Mouse (Mus musculus): ENCODE data around the gene Ugt1a6b. TPM values are rescaled to one million over a fixed set of nuclear protein-coding genes. Genes with fewer than 3 reads are reported as not detected.
"Not testable (repeated sequence)": the region's sequence is repeated elsewhere in the genome, so short reads cannot be mapped to it uniquely, and the experiment has no call there.

The Ugt1a6b gene
- not detected in 2 replicates for polyA plus RNA-seq (2016; fragmentation: Nextera tagmentation; extraction: Ambion mirVana)

GRCm38 (mm10) chr1:88103019-88103418 is at the start of gene Ugt1a6b:
Gene Ugt1a6b, plus strand, starts transcription at chr1:88103252.
- not testable (repeated sequence) for H3K27me3 ChIP-seq (replicated peaks); H3K27ac ChIP-seq; H3K9ac ChIP-seq; H3K9me3 ChIP-seq; H3K4me1 ChIP-seq; H3K4me2 ChIP-seq (replicated peaks); H3K36me3 ChIP-seq; H3K4me3 ChIP-seq; ATAC-seq (ENCODE audit: low FRiP score, low read depth)
- WGBS, result 79% methylated on average over 3 of the region's 3 CpGs

- Histone ChIP-seq H3K4me3 (no peak within 1 kb of the TSS), H3K9me3 (no peaks in the 10 kb centered on the region), H3K4me2 (replicated peaks) (no peak within 1 kb of the TSS), H3K27ac (no peak within 1 kb of the TSS), H3K9ac (no peak within 1 kb of the TSS), H3K36me3 (no peaks in the 10 kb centered on the region), H3K27me3 (replicated peaks) (no peaks in the 10 kb centered on the region), H3K4me1 (no peaks in the 10 kb centered on the region)
- ATAC-seq (ENCODE audit: low FRiP score, low read depth), result no peak
- 82% methylated on average over 1 of the region's 1 CpGs for WGBS
Observed at GRCm38 (mm10) chr1:88055088-88055487, 48.0 kb upstream of the Ugt1a6b start, which contains the start of gene Ugt1a10. Gene Ugt1a10, plus strand, starts transcription at chr1:88055388.

GRCm38 (mm10) chr1:88066472-88067102 is 36.5 kb upstream of the Ugt1a6b start:
- WGBS, result 45% methylated on average over 1 of the region's 2 CpGs
- H3K4me1 ChIP-seq; H3K27me3 ChIP-seq (replicated peaks); H3K9ac ChIP-seq; H3K9me3 ChIP-seq; H3K4me2 ChIP-seq (replicated peaks); H3K36me3 ChIP-seq; ATAC-seq (ENCODE audit: low FRiP score, low read depth); H3K4me3 ChIP-seq; H3K27ac ChIP-seq: not testable (repeated sequence)

- 83% methylated on average over 2 of the region's 2 CpGs for WGBS
- Histone ChIP-seq H3K27ac (no peak within 1 kb of the TSS), H3K27me3 (replicated peaks) (no peaks in the 10 kb centered on the region), H3K9me3 (no peaks in the 10 kb centered on the region), H3K4me2 (replicated peaks) (no peak within 1 kb of the TSS), H3K4me3 (no peak within 1 kb of the TSS), H3K4me1 (no peaks in the 10 kb centered on the region), H3K36me3 (no peaks in the 10 kb centered on the region), H3K9ac (no peak within 1 kb of the TSS)
- no peak for ATAC-seq (ENCODE audit: low FRiP score, low read depth)
Observed at GRCm38 (mm10) chr1:88070495-88070894, 32.6 kb upstream of the Ugt1a6b start, which contains the start of gene Ugt1a9. Gene Ugt1a9, plus strand, starts transcription at chr1:88070800.

DNA sequence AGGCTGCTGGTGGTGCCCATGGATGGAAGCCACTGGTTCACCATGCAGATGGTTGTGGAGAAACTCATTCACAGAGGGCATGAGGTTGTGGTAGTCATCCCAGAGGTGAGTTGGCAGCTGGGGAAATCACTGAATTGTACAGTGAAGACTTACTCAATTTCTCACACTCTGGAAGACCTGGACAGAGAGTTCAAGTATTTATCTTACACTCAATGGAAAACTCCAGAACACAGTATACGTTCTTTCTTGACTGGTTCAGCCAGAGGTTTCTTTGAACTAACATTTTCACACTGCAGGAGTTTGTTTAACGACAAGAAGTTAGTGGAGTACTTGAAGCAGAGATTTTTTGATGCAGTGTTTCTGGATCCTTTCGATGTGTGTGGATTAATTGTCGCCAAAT is 32.1 kb upstream of the Ugt1a6b start:
- ATAC-seq (ENCODE audit: low FRiP score, low read depth), result no peak
- H3K9me3 ChIP-seq, result no peaks in the 10 kb centered on the region
- WGBS, result 86% methylated on average over 4 of the region's 4 CpGs
- no peaks in the 10 kb centered on the region for H3K27me3 ChIP-seq (replicated peaks)
- no peaks in the 10 kb centered on the region for H3K36me3 ChIP-seq
- no peak overlapping the region for H3K9ac ChIP-seq
- no peak overlapping the region for H3K4me3 ChIP-seq
- H3K27ac ChIP-seq, result no peak overlapping the region
- H3K4me2 ChIP-seq (replicated peaks), result no peak overlapping the region
- H3K4me1 ChIP-seq, result no peaks in the 10 kb centered on the region

DNA sequence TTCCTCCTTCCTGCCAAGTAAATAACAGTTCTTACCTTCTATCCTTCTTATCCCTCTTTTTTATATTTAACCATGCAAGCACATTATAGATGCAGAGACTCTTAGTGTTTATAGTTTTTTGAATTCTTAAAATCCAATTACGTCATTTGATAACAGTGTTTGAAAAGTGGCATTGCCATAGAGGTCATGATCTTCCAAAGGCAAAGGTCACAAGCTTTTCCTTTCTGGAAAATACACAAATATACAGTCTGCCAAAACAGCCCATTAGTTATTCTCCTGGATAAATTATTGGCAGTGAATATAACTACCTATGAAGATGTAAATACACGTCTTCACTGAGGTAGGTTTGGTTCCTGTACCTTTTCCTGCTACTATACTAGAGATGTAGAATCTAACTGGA is 28.6 kb upstream of the Ugt1a6b start:
- no peak overlapping the region for H3K4me3 ChIP-seq
- no peak overlapping the region for H3K4me2 ChIP-seq (replicated peaks)
- no peaks in the 10 kb centered on the region for H3K27me3 ChIP-seq (replicated peaks)
- no peaks in the 10 kb centered on the region for H3K9me3 ChIP-seq
- 86% methylated on average over 2 of the region's 2 CpGs for WGBS
- H3K36me3 ChIP-seq, result no peaks in the 10 kb centered on the region
- H3K4me1 ChIP-seq, result no peaks in the 10 kb centered on the region
- H3K27ac ChIP-seq, result no peak overlapping the region
- ATAC-seq (ENCODE audit: low FRiP score, low read depth), result no peak
- H3K9ac ChIP-seq, result no peak overlapping the region

- H3K27ac ChIP-seq, result no peak overlapping the region
- no peaks in the 10 kb centered on the region for H3K4me1 ChIP-seq
- no peak overlapping the region for H3K4me3 ChIP-seq
- H3K27me3 ChIP-seq (replicated peaks), result no peaks in the 10 kb centered on the region
- 94% methylated on average over 1 of the region's 1 CpGs for WGBS
- H3K9me3 ChIP-seq, result no peaks in the 10 kb centered on the region
- no peak overlapping the region for H3K4me2 ChIP-seq (replicated peaks)
- ATAC-seq (ENCODE audit: low FRiP score, low read depth), result no peak
- no peaks in the 10 kb centered on the region for H3K36me3 ChIP-seq
- no peak overlapping the region for H3K9ac ChIP-seq
Observed at GRCm38 (mm10) chr1:88077128-88077527, 25.9 kb upstream of the Ugt1a6b start.

DNA sequence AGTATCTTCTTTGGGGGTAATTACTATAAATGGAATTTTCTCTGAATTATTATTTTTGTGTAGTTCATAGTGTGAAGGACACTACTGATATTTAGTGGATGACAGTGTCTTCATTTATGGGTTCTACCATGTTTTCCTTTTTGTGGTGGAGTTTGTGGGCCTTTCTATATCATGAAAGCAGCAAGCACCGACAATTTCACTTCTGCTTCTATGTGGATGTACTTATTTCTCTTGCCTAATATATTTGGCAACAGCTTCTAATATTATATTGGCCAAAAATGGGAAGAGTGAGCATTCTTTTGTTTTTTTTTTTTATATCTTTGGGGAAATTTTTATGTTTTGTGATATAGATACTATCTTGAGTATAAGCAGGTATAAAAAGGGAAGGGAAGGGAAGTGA is 21.4 kb upstream of the Ugt1a6b start:
- 87% methylated on average over 1 of the region's 1 CpGs for WGBS
- no peaks in the 10 kb centered on the region for H3K9me3 ChIP-seq
- no peak overlapping the region for H3K4me3 ChIP-seq
- H3K36me3 ChIP-seq, result no peaks in the 10 kb centered on the region
- no peaks in the 10 kb centered on the region for H3K4me1 ChIP-seq
- no peak overlapping the region for H3K9ac ChIP-seq
- H3K27ac ChIP-seq, result no peak overlapping the region
- no peak for ATAC-seq (ENCODE audit: low FRiP score, low read depth)
- H3K27me3 ChIP-seq (replicated peaks), result no peaks in the 10 kb centered on the region
- H3K4me2 ChIP-seq (replicated peaks), result no peak overlapping the region

- H3K9me3 ChIP-seq, result no peaks in the 10 kb centered on the region
- no peak overlapping the region for H3K9ac ChIP-seq
- no peak overlapping the region for H3K4me2 ChIP-seq (replicated peaks)
- H3K27me3 ChIP-seq (replicated peaks), result no peaks in the 10 kb centered on the region
- ATAC-seq (ENCODE audit: low FRiP score, low read depth), result no peak
- 69% methylated on average over 1 of the region's 1 CpGs for WGBS
- no peak overlapping the region for H3K4me3 ChIP-seq
- no peaks in the 10 kb centered on the region for H3K36me3 ChIP-seq
- no peak overlapping the region for H3K27ac ChIP-seq
- H3K4me1 ChIP-seq, result no peaks in the 10 kb centered on the region
Observed at GRCm38 (mm10) chr1:88086125-88086524, 16.9 kb upstream of the Ugt1a6b start.

DNA sequence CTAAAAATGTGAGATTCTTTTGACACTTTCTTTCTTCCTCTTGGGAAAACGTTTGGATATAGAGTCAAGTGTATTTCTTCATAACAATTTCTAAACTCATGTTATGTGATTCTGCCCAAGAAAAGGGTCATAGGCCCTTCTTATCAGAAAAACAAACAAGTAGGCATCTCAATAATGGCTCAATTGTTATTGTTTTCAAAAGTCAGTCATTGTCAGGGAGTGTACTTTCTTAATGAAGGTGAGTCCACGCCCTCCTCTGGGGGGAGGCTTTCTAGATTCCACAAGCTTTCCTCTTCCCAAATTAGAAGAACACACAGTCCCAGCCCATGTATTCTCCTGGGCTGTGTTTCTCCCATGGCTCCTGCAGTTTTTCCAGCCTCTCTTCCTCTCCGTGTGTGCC is 15.5 kb upstream of the Ugt1a6b start, which contains the start of gene Ugt1a8:
TSS of gene Ugt1a8 (plus strand) at position 301 of the 400 bp plus-strand sequence.
- Histone ChIP-seq H3K36me3 (no peaks in the 10 kb centered on the region), H3K27ac (no peak within 1 kb of the TSS), H3K4me1 (no peaks in the 10 kb centered on the region), H3K9ac (no peak within 1 kb of the TSS), H3K9me3 (no peaks in the 10 kb centered on the region), H3K4me3 (no peak within 1 kb of the TSS), H3K27me3 (replicated peaks) (no peaks in the 10 kb centered on the region), H3K4me2 (replicated peaks) (no peak within 1 kb of the TSS)
- no peak for ATAC-seq (ENCODE audit: low FRiP score, low read depth)
- WGBS, result 80% methylated on average over 3 of the region's 3 CpGs

DNA sequence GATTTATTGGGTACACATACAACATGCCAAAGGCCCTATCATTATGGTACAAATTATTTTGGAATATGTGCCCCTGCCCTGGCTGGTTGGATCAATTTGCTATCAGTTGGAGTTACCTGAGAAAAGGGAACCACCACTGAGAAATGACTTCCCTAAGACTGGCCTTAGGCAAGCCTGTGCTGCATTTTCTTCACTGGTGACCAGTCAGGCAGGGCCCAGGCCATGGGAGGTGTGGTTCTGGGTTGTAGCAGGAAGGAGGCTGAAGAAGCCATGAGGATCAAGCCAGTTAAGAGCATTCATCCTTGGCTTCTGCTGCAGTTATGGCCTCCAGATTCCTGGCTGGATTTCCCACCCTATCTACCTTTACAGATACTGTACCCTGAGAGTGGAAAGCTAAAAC is 10.7 kb upstream of the Ugt1a6b start:
- Histone ChIP-seq H3K27ac (no peak overlapping the region), H3K9ac (no peak overlapping the region), H3K4me2 (replicated peaks) (no peak overlapping the region), H3K4me3 (no peak overlapping the region), H3K36me3 (no peaks in the 10 kb centered on the region), H3K4me1 (no peaks in the 10 kb centered on the region), H3K27me3 (replicated peaks) (no peaks in the 10 kb centered on the region), H3K9me3 (no peaks in the 10 kb centered on the region)
- no peak for ATAC-seq (ENCODE audit: low FRiP score, low read depth)

- not testable (repeated sequence) for H3K36me3 ChIP-seq; H3K4me3 ChIP-seq; ATAC-seq (ENCODE audit: low FRiP score, low read depth); H3K4me1 ChIP-seq; H3K9ac ChIP-seq; H3K27me3 ChIP-seq (replicated peaks); H3K4me2 ChIP-seq (replicated peaks); H3K9me3 ChIP-seq; H3K27ac ChIP-seq
- WGBS, result 82% methylated on average over 3 of the region's 3 CpGs
Observed at GRCm38 (mm10) chr1:88094270-88094676, 8.8 kb upstream of the Ugt1a6b start.

DNA sequence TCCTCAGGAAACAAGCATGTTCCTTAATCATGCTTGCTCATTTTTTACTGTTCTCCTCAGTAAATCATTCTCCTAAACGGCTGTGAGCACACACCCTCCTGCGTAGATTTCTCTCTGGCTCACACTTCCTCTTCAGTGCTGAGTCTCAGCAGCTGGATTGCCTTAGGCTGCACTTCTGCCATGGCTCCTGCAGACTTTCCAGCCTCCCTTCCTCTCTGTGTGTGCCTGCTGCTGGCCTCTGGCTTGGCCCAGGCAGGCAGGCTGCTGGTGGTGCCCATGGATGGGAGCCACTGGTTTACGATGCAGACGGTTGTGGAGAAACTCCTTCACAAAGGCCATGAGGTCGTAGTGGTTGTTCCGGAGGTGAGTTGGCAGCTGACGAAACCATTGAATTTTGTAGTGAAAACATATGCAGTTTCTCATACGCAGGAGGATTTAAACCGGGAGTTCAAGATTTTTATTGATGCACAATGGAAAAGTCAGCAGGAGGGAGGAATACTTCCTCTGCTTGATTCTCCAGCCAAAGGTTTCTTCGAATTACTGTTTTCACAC is 8.0 kb upstream of the Ugt1a6b start, which contains the start of gene Ugt1a7c:
TSS of gene Ugt1a7c (plus strand) at position 122 of the 552 bp plus-strand sequence.
- no peaks in the 10 kb centered on the region for H3K36me3 ChIP-seq
- H3K4me3 ChIP-seq, result no peak within 1 kb of the TSS
- ATAC-seq (ENCODE audit: low FRiP score, low read depth), result no peak
- H3K27ac ChIP-seq, result no peak within 1 kb of the TSS
- no peaks in the 10 kb centered on the region for H3K9me3 ChIP-seq
- whole genome bisulfite sequencing, result 52% methylated on average over 10 of the region's 10 CpGs
- H3K27me3 ChIP-seq (replicated peaks), result no peaks in the 10 kb centered on the region
- H3K9ac ChIP-seq, result no peak within 1 kb of the TSS
- no peaks in the 10 kb centered on the region for H3K4me1 ChIP-seq
- H3K4me2 ChIP-seq (replicated peaks), result no peak within 1 kb of the TSS
